Mouse (Mus musculus): Measurements from ENCODE around the gene Fbxl4. TPM values are rescaled to one million over a fixed set of nuclear protein-coding genes. Genes with fewer than 3 reads are reported as not detected.

The Fbxl4 gene
- total RNA-seq, 2 experiments from 2014 or later, result 12.1 to 24.5 TPM

DNA sequence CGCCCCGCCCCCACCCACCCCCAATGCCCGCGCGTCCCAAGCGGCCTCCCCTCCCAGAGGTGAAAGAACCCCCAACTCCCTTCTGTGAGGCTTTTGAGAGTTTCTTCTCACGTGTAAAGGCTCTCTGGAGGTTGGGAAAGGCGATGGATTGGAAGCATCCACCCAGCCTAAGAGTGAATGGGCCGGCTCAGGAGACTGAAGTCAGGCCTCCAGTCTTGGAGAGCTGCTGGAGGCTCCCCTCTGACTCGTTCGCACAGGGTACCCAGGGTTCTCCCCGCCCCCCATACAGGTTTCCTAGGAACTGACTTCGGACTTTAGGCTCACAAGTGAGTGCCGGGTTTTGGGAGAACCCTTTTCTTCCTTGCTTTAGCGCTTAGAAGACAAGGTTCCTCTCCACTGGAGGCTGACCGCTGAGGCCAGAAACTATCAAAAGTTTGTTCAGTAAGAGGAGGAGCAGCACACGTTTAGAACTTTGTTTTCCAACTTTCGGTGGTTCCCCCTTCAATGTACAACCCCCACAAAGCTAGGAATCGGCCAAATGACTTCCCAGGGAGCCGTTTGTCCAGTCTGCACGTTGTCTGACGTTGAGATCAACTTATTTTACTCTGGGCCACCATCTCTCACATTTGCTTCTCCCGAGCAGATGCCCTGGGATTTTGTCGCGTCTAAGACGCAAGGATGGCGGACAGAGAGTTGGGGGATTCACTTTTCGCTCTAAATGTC, 122.2 kb downstream of the Fbxl4 start:
- TF ChIP-seq CTCF (IDR thresholded peaks at IDR 0.05), result no peak
- intact Hi-C loops (cut with DNase I), result no loop called here
- no peak overlapping the region for H3K4me3 ChIP-seq
- H3K27ac ChIP-seq, result no peak overlapping the region
- no peak for DNase-seq

- intact Hi-C loops (cut with DNase I), result no loop called here
- no peak overlapping the region for H3K4me3 ChIP-seq
- no peak overlapping the region for H3K27ac ChIP-seq
- TF ChIP-seq CTCF (IDR thresholded peaks at IDR 0.05), result no peak
- no peak for DNase-seq
These were observed 122.9 kb downstream of the Fbxl4 start for GRCm38 (mm10) chr4:22480091-22480857.

GRCm38 (mm10) chr4:22480858-22481205, 123.5 kb downstream of the Fbxl4 start:
- no peak overlapping the region for H3K27ac ChIP-seq
- no peak overlapping the region for H3K4me3 ChIP-seq
- DNase-seq, result no peak
- no peak for TF ChIP-seq CTCF (IDR thresholded peaks at IDR 0.05)
- intact Hi-C loops (cut with DNase I), result no loop called here

DNA sequence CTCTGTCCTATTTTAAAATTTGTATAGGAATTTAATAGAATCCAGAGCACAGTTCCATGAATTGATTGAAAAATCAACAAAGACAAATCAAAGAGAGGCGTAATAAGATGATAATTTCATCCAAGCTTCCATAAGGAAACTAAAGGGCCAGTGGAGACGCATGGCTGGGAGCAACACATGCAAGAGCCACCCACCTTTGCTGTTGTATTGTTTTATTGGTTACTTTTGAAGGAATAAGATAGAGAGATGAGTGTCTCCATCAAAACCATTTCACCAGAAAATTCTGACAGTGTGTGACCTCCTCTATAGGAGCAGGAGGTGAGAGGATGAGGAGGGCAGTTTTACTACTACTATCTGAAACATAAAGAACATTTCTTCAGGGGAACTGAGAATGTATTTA, 124.8 kb downstream of the Fbxl4 start:
- DNase-seq, result no peak
- no peak for TF ChIP-seq CTCF (IDR thresholded peaks at IDR 0.05)
- H3K27ac ChIP-seq, result no peak overlapping the region
- intact Hi-C loops (cut with DNase I), result no loop called here
- no peak overlapping the region for H3K4me3 ChIP-seq

- intact Hi-C loops (cut with DNase I), result no loop called here
These were observed 125.5 kb downstream of the Fbxl4 start for GRCm38 (mm10) chr4:22482756-22483280.

GRCm38 (mm10) chr4:22483548-22483947, 126.2 kb downstream of the Fbxl4 start:
- no peak for DNase-seq

More at GRCm38 (mm10) chr4:22482756-22483280, 125.5 kb downstream of the Fbxl4 start:
- TF ChIP-seq CTCF (IDR thresholded peaks at IDR 0.05), result no peak
- Histone ChIP-seq H3K4me3 (no peak overlapping the region), H3K27ac (no peak overlapping the region)
- DNase-seq, result no peak

More at GRCm38 (mm10) chr4:22483548-22483947, 126.2 kb downstream of the Fbxl4 start:
- no peak for TF ChIP-seq CTCF (IDR thresholded peaks at IDR 0.05)
- no peak overlapping the region for H3K27ac ChIP-seq
- no peak overlapping the region for H3K4me3 ChIP-seq
- intact Hi-C loops (cut with DNase I), result no loop called here

Other genes with a start within 250 kb of the Fbxl4 start
- gene Pou3f2, start 130.8 kb downstream of the Fbxl4 start, total RNA-seq (2021), result not detected